Comparison of ENCODE assay signal across 8 mouse cellular contexts in genomic region chr9:121950418-121951113, GRCm38 (mm10). TPM values are rescaled to one million over a fixed set of nuclear protein-coding genes. Genes with fewer than 3 reads are reported as not detected.
A peak's percentile ranks its signal among the peaks of the same experiment; 100 is the strongest.
DNase-seq lines count a peak whose midpoint lies in the region; ATAC-seq lines count a peak whose summit lies in the region.

Gene Fam198a (plus strand): TSS chr9:121950988.

- DNase-seq in NIH3T3 (ENCODE audit: low read depth), result peak; percentile 73
- DNase-seq in brain, adult 2 months (ENCODE audit: low read depth, low spot score), result peak; percentile 24
- DNase-seq in heart, postnatal 25 days (ENCODE audit: low spot score), result peak; percentile 51
- DNase-seq in kidney, postnatal 4 days, result peak; percentile 86 to 89
- DNase-seq in testis, postnatal 10 days (ENCODE audit: low spot score), result peak; percentile 96
- DNase-seq in thymus, postnatal 14 days, result no peak

- H3K27me3 ChIP-seq in forebrain, embryonic 13.5 days, result no peaks in the 10 kb centered on the region

- H3K9ac ChIP-seq in forebrain, embryonic 13.5 days, result peak within 1 kb of the TSS; percentile 41; the same call in 1 of the 2 replicates

- peaks cover 15% of the 10 kb centered on the region for H3K4me1 ChIP-seq in forebrain, embryonic 13.5 days

- H3K4me2 ChIP-seq in forebrain, embryonic 13.5 days, result peak within 1 kb of the TSS; percentile 56

- peak within 1 kb of the TSS; percentile 65 for H3K27ac ChIP-seq in forebrain, embryonic 13.5 days

- no peaks in the 10 kb centered on the region for H3K9me3 ChIP-seq in forebrain, embryonic 13.5 days (replicated peaks)

- intact Hi-C loops in heart, postnatal 25 days (cut with DNase I), result no loop called here

- no peaks in the 10 kb centered on the region for H3K36me3 ChIP-seq in forebrain, embryonic 13.5 days (ENCODE audit: poor library complexity, severe bottlenecking)

- 2% methylated on average over 14 of the region's 14 CpGs for WGBS in forebrain, embryonic 13.5 days

- peak; percentile 93 for ATAC-seq in forebrain, embryonic 13.5 days
- peak; percentile 50; the same call in 1 of the 2 replicates for ATAC-seq in megakaryocyte-erythroid progenitor cell, adult 5-6 weeks (replicated peaks; ENCODE audit: low FRiP score, low TSS enrichment, poor library complexity, severe bottlenecking)

- peak within 1 kb of the TSS; percentile 24 for H3K4me3 ChIP-seq in forebrain, embryonic 13.5 days

RNA-seq across cellular contexts. Expression of gene Fam198a, which starts in this region (rescaled TPM):
- 1.0 and 1.2 TPM in 2 replicates for polyA plus RNA-seq in forebrain, embryonic 13.5 days (2015; fragmentation: Nextera tagmentation; extraction: Ambion mirVana)
- total RNA-seq in heart, postnatal 25 days (2021), result under 1 TPM; 0.94 to 0.98 TPM
- total RNA-seq in megakaryocyte-erythroid progenitor cell, adult 5-6 weeks (2014; fragmentation: Nextera tagmentation), result not detected in 2 replicates
- 1.3 TPM in 1 of 2 replicates, not detected in the other for total RNA-seq in megakaryocyte-erythroid progenitor cell, adult 5-6 weeks (2017)

Comparison
In these comparisons a context has a peak if more than half of its experiments do, and no peak if none do; other contexts are left out.
1. Peak in DNase-seq in heart, postnatal 25 days; RNA of the gene not detected or under 1 TPM.